Mouse (Mus musculus): ENCODE data around the gene Ift122. TPM values are rescaled to one million over a fixed set of nuclear protein-coding genes. Genes with fewer than 3 reads are reported as not detected.
A peak's percentile ranks its signal among the peaks of the same experiment; 100 is the strongest.

Gene Ift122
- polyA plus RNA-seq, 1 experiment from 2014 or later, result 29.4 TPM

DNA sequence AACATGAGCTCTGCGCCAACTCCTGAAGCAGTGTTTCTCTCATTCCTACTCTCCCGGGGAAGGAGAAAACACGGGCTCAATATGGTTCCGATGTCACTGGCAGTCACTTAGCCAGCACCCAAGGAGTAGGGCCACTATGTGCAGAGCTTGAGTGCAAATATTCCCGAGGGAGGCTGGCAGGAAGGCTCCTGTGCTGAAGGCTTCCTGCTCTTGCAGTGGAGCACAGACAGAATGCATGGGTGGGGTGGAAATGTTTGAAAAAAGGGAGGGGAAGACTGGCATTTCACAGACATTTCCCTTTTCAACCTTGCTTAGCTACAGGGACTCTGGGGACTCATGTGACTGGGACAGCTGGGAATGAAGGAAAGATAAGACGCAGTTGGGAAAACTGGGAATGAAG, 25.4 kb downstream of the Ift122 start:
- Histone ChIP-seq H3K27me3 (ENCODE audit: control insufficient read depth, insufficient read depth, low read length) (no peaks in the 10 kb centered on the region), H3K4me2 (ENCODE audit: low read depth, severe bottlenecking) (no peak overlapping the region), H3K9ac (ENCODE audit: low read length) (no peak overlapping the region), H3K4me3 (ENCODE audit: low read depth, low read length) (no peak overlapping the region), H3K27ac (replicated peaks; ENCODE audit: low read depth, low read length) (no peak overlapping the region), H3K9me3 (ENCODE audit: control insufficient read depth, low read length) (no peaks in the 10 kb centered on the region), H3K36me3 (ENCODE audit: control insufficient read depth, insufficient read depth, low read length) (no peaks in the 10 kb centered on the region), H3K4me1 (ENCODE audit: control insufficient read depth, insufficient read depth, low read length) (no peaks in the 10 kb centered on the region)
- no peak for ATAC-seq (ENCODE audit: insufficient number of reproducible peaks, low FRiP score, low TSS enrichment, low read depth)
- DNase-seq (ENCODE audit: low spot score), result no peak
- WGBS, result 88% methylated on average over 6 of the region's 6 CpGs

GRCm38 (mm10) chr6:115879736-115880135, 26.5 kb downstream of the Ift122 start:
- 80% methylated on average over 6 of the region's 6 CpGs for WGBS
- no peaks in the 10 kb centered on the region for H3K9me3 ChIP-seq (ENCODE audit: control insufficient read depth, low read length)
- ATAC-seq (ENCODE audit: insufficient number of reproducible peaks, low FRiP score, low TSS enrichment, low read depth), result no peak
- H3K9ac ChIP-seq (ENCODE audit: low read length), result no peak overlapping the region
- no peak for DNase-seq (ENCODE audit: low spot score)
- H3K27me3 ChIP-seq (ENCODE audit: control insufficient read depth, insufficient read depth, low read length), result no peaks in the 10 kb centered on the region
- H3K4me3 ChIP-seq (ENCODE audit: low read depth, low read length), result no peak overlapping the region
- H3K27ac ChIP-seq (replicated peaks; ENCODE audit: low read depth, low read length), result no peak overlapping the region
- H3K4me1 ChIP-seq (ENCODE audit: control insufficient read depth, insufficient read depth, low read length), result no peaks in the 10 kb centered on the region
- no peaks in the 10 kb centered on the region for H3K36me3 ChIP-seq (ENCODE audit: control insufficient read depth, insufficient read depth, low read length)
- H3K4me2 ChIP-seq (ENCODE audit: low read depth, severe bottlenecking), result no peak overlapping the region

DNA sequence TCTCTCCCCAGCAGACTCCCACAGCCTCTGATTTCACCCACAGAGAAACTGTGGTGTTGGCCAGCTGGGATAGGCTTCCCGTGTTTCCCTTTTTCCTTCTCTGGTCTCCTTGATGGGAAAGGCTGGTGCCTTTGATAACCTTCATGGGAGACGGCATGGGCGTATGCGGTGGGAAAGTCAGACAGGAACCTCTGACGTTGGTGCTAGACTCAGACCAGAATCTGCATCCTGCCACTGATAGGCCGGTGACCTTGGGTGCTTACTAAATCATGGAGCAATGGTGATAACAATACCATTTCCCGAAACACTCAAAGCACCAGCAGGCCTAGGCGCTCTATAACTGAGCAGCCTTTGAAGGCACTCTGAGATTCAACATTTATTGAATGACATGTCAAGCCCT, 27.5 kb downstream of the Ift122 start:
- H3K36me3 ChIP-seq (ENCODE audit: control insufficient read depth, insufficient read depth, low read length), result no peaks in the 10 kb centered on the region

GRCm38 (mm10) chr6:115884018-115884417, 30.7 kb downstream of the Ift122 start:
- Histone ChIP-seq H3K9me3 (ENCODE audit: control insufficient read depth, low read length) (peaks cover 4% of the 10 kb centered on the region; the same call in 1 of the 2 replicates), H3K4me1 (ENCODE audit: control insufficient read depth, insufficient read depth, low read length) (no peaks in the 10 kb centered on the region), H3K27me3 (ENCODE audit: control insufficient read depth, insufficient read depth, low read length) (no peaks in the 10 kb centered on the region), H3K27ac (replicated peaks; ENCODE audit: low read depth, low read length) (no peak overlapping the region), H3K9ac (ENCODE audit: low read length) (no peak overlapping the region), H3K4me3 (ENCODE audit: low read depth, low read length) (no peak overlapping the region), H3K4me2 (ENCODE audit: low read depth, severe bottlenecking) (no peak overlapping the region), H3K36me3 (ENCODE audit: control insufficient read depth, insufficient read depth, low read length) (peaks cover 2% of the 10 kb centered on the region; the same call in 1 of the 2 replicates)
- no peak for ATAC-seq (ENCODE audit: insufficient number of reproducible peaks, low FRiP score, low TSS enrichment, low read depth)
- DNase-seq (ENCODE audit: low spot score), result no peak

More for the DNA sequence above, 27.5 kb downstream of the Ift122 start:
- Histone ChIP-seq H3K4me1 (ENCODE audit: control insufficient read depth, insufficient read depth, low read length) (no peaks in the 10 kb centered on the region), H3K4me2 (ENCODE audit: low read depth, severe bottlenecking) (no peak overlapping the region), H3K27me3 (ENCODE audit: control insufficient read depth, insufficient read depth, low read length) (no peaks in the 10 kb centered on the region), H3K27ac (replicated peaks; ENCODE audit: low read depth, low read length) (no peak overlapping the region), H3K9ac (ENCODE audit: low read length) (no peak overlapping the region), H3K9me3 (ENCODE audit: control insufficient read depth, low read length) (no peaks in the 10 kb centered on the region), H3K4me3 (ENCODE audit: low read depth, low read length) (no peak overlapping the region)
- ATAC-seq (ENCODE audit: insufficient number of reproducible peaks, low FRiP score, low TSS enrichment, low read depth), result no peak
- no peak for DNase-seq (ENCODE audit: low spot score)
- WGBS, result 90% methylated on average over 8 of the region's 8 CpGs

DNA sequence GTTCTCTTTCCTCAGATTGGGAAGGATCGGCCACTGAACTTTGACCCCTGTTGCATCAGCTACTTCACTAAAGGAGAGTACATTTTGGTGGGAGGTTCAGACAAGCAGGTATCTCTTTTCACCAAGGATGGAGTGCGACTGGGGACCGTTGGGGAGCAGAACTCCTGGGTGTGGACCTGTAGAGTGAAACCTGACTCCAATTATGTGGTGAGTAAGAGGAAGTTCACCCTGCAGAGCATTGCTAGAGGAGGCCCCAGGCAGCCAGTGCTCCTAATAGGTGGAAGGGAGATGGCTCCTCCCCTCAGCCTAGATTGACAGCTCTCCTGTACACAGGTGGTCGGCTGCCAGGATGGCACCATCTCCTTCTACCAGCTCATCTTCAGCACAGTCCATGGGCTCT, 33.6 kb downstream of the Ift122 start:
- Histone ChIP-seq H3K9ac (ENCODE audit: low read length) (no peak overlapping the region), H3K36me3 (ENCODE audit: control insufficient read depth, insufficient read depth, low read length) (peaks cover 2% of the 10 kb centered on the region; the same call in 1 of the 2 replicates), H3K4me2 (ENCODE audit: low read depth, severe bottlenecking) (no peak overlapping the region), H3K4me3 (ENCODE audit: low read depth, low read length) (no peak overlapping the region), H3K27me3 (ENCODE audit: control insufficient read depth, insufficient read depth, low read length) (no peaks in the 10 kb centered on the region), H3K27ac (replicated peaks; ENCODE audit: low read depth, low read length) (no peak overlapping the region), H3K9me3 (ENCODE audit: control insufficient read depth, low read length) (peaks cover 4% of the 10 kb centered on the region; the same call in 1 of the 2 replicates), H3K4me1 (ENCODE audit: control insufficient read depth, insufficient read depth, low read length) (no peaks in the 10 kb centered on the region)
- no peak for DNase-seq (ENCODE audit: low spot score)
- ATAC-seq (ENCODE audit: insufficient number of reproducible peaks, low FRiP score, low TSS enrichment, low read depth), result no peak
- WGBS, result 55% methylated on average over 4 of the region's 4 CpGs

GRCm38 (mm10) chr6:115888296-115888695, 35.0 kb downstream of the Ift122 start:
- H3K27ac ChIP-seq (replicated peaks; ENCODE audit: low read depth, low read length), result no peak overlapping the region
- H3K27me3 ChIP-seq (ENCODE audit: control insufficient read depth, insufficient read depth, low read length), result no peaks in the 10 kb centered on the region
- H3K36me3 ChIP-seq (ENCODE audit: control insufficient read depth, insufficient read depth, low read length), result peaks cover 2% of the 10 kb centered on the region; the same call in 1 of the 2 replicates
- H3K4me2 ChIP-seq (ENCODE audit: low read depth, severe bottlenecking), result no peak overlapping the region
- ATAC-seq (ENCODE audit: insufficient number of reproducible peaks, low FRiP score, low TSS enrichment, low read depth), result no peak
- DNase-seq (ENCODE audit: low spot score), result peak; percentile 51
- no peaks in the 10 kb centered on the region for H3K4me1 ChIP-seq (ENCODE audit: control insufficient read depth, insufficient read depth, low read length)
- WGBS, result 95% methylated on average over 3 of the region's 3 CpGs
- H3K4me3 ChIP-seq (ENCODE audit: low read depth, low read length), result no peak overlapping the region
- H3K9me3 ChIP-seq (ENCODE audit: control insufficient read depth, low read length), result peaks cover 4% of the 10 kb centered on the region; the same call in 1 of the 2 replicates
- H3K9ac ChIP-seq (ENCODE audit: low read length), result no peak overlapping the region

DNA sequence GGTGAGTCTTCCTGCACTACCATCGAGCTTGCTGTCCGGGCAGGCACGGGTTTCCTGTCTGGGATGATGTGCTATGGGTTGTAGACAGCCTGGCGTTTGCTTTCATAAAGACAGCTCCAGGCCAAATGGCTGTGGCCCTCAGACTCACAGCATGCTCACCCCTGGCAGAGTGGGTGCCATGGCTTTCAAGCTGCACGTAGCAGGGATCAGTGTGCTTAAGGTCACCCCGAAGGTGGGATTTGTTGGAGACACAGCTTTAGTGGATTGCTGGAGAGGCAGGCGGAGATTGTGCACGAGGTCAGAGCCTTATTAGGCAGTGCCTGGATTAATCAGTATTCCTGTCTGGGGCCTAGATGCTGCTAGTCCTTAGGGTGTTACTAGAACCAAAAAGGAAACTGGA, 37.3 kb downstream of the Ift122 start:
- peaks cover 2% of the 10 kb centered on the region; the same call in 1 of the 2 replicates for H3K36me3 ChIP-seq (ENCODE audit: control insufficient read depth, insufficient read depth, low read length)

GRCm38 (mm10) chr6:115891061-115891460, 37.8 kb downstream of the Ift122 start:
- Histone ChIP-seq H3K4me3 (ENCODE audit: low read depth, low read length) (no peak overlapping the region), H3K27ac (replicated peaks; ENCODE audit: low read depth, low read length) (no peak overlapping the region), H3K9me3 (ENCODE audit: control insufficient read depth, low read length) (peaks cover 4% of the 10 kb centered on the region; the same call in 1 of the 2 replicates), H3K9ac (ENCODE audit: low read length) (no peak overlapping the region), H3K27me3 (ENCODE audit: control insufficient read depth, insufficient read depth, low read length) (no peaks in the 10 kb centered on the region), H3K4me1 (ENCODE audit: control insufficient read depth, insufficient read depth, low read length) (no peaks in the 10 kb centered on the region), H3K4me2 (ENCODE audit: low read depth, severe bottlenecking) (no peak overlapping the region), H3K36me3 (ENCODE audit: control insufficient read depth, insufficient read depth, low read length) (peaks cover 2% of the 10 kb centered on the region; the same call in 1 of the 2 replicates)
- WGBS, result 82% methylated on average over 6 of the region's 6 CpGs
- no peak for DNase-seq (ENCODE audit: low spot score)
- no peak for ATAC-seq (ENCODE audit: insufficient number of reproducible peaks, low FRiP score, low TSS enrichment, low read depth)

More for the DNA sequence above, 37.3 kb downstream of the Ift122 start:
- 87% methylated on average over 8 of the region's 8 CpGs for WGBS
- Histone ChIP-seq H3K27ac (replicated peaks; ENCODE audit: low read depth, low read length) (no peak overlapping the region), H3K9ac (ENCODE audit: low read length) (no peak overlapping the region), H3K4me2 (ENCODE audit: low read depth, severe bottlenecking) (no peak overlapping the region), H3K4me1 (ENCODE audit: control insufficient read depth, insufficient read depth, low read length) (no peaks in the 10 kb centered on the region), H3K9me3 (ENCODE audit: control insufficient read depth, low read length) (peaks cover 4% of the 10 kb centered on the region; the same call in 1 of the 2 replicates), H3K27me3 (ENCODE audit: control insufficient read depth, insufficient read depth, low read length) (no peaks in the 10 kb centered on the region), H3K4me3 (ENCODE audit: low read depth, low read length) (no peak overlapping the region)
- DNase-seq (ENCODE audit: low spot score) (no peak), ATAC-seq (ENCODE audit: insufficient number of reproducible peaks, low FRiP score, low TSS enrichment, low read depth) (no peak)

DNA sequence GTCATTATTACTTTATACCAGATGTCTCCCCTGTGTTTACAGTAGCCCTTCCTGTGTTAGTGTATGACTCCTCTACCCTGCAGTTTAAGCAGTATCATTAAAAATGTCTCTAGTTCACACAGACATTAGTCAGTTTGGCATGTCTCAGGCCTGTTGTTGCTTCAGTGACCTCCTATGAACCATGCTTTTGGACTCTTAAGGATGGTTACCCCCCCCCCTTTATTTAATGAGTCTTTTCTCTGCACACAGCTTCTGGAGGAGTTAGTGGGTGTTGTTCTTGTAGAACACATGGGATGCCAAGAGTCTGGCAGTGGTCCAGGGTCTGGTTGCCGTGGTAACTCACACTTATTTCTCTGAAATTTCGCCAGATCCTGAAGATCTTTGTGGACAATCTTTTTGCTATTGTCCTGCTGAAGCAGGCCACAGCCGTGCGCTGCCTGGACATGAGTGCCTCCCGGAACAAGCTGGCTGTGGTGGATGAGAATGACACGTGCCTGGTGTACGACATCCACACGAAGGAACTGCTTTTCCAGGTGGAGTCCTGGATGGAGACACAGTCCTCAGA, 38.3 kb downstream of the Ift122 start:
- peaks cover 4% of the 10 kb centered on the region; the same call in 1 of the 2 replicates for H3K9me3 ChIP-seq (ENCODE audit: control insufficient read depth, low read length)
- no peaks in the 10 kb centered on the region for H3K4me1 ChIP-seq (ENCODE audit: control insufficient read depth, insufficient read depth, low read length)
- H3K27ac ChIP-seq (replicated peaks; ENCODE audit: low read depth, low read length), result no peak overlapping the region
- no peak overlapping the region for H3K4me3 ChIP-seq (ENCODE audit: low read depth, low read length)
- H3K36me3 ChIP-seq (ENCODE audit: control insufficient read depth, insufficient read depth, low read length), result peaks cover 2% of the 10 kb centered on the region; the same call in 1 of the 2 replicates
- H3K4me2 ChIP-seq (ENCODE audit: low read depth, severe bottlenecking), result no peak overlapping the region
- 91% methylated on average over 8 of the region's 8 CpGs for WGBS
- DNase-seq (ENCODE audit: low spot score), result no peak
- no peaks in the 10 kb centered on the region for H3K27me3 ChIP-seq (ENCODE audit: control insufficient read depth, insufficient read depth, low read length)
- no peak overlapping the region for H3K9ac ChIP-seq (ENCODE audit: low read length)
- ATAC-seq (ENCODE audit: insufficient number of reproducible peaks, low FRiP score, low TSS enrichment, low read depth), result 0 out of 2 replicates have a peak, but pooled peaks have one; percentile 9

All from limb, embryonic 11.5 days (tissue).